Mouse (Mus musculus) heart, embryonic 12.5 days (tissue): ENCODE results near the gene Eln. TPM values are rescaled to one million over a fixed set of nuclear protein-coding genes. Genes with fewer than 3 reads are reported as not detected.

Source experiments
- ATAC-seq: fragments of 200-750 bp; cut with Nextera tagmentation; 2 replicates; pipeline ENCODE4 v1.8.0; 2017; ENCODE audit warnings: moderate TSS enrichment, moderate library complexity; ENCODE audit not compliant: insufficient number of reproducible peaks, low FRiP score
- H3K27ac ChIP-seq: fragments of 300-500 bp; sonication (generic); 2 replicates; pipeline ENCODE4 v1.5.1; 2016; ENCODE audit warnings: mild to moderate bottlenecking, moderate library complexity; ENCODE audit not compliant: poor library complexity, severe bottlenecking
- H3K27me3 ChIP-seq: fragments of 300-500 bp; sonication (generic); replicated peaks from 2 replicates; pipeline ENCODE4 v1.6.1; 2016; ENCODE audit warnings: mild to moderate bottlenecking, moderate library complexity
- H3K36me3 ChIP-seq: fragments of 300-500 bp; sonication (generic); 2 replicates; pipeline ENCODE4 v1.6.1; 2016; ENCODE audit warnings: mild to moderate bottlenecking, moderate library complexity
- H3K4me1 ChIP-seq: fragments of 300-500 bp; sonication (generic); replicated peaks from 2 replicates; pipeline ENCODE4 v1.6.1; 2016; ENCODE audit warnings: mild to moderate bottlenecking
- H3K4me2 ChIP-seq: fragments of 300-500 bp; sonication (generic); 2 replicates; pipeline ENCODE4 v1.6.1; 2016; ENCODE audit warnings: mild to moderate bottlenecking, moderate library complexity
- H3K4me3 ChIP-seq: fragments of 300-500 bp; sonication (generic); 2 replicates; pipeline ENCODE4 v1.5.1; 2016; ENCODE audit warnings: mild to moderate bottlenecking
- H3K9ac ChIP-seq: fragments of 300-500 bp; sonication (generic); 2 replicates; pipeline ENCODE4 v1.6.1; 2016; ENCODE audit warnings: mild to moderate bottlenecking, moderate library complexity
- H3K9me3 ChIP-seq: fragments of 300-500 bp; sonication (generic); replicated peaks from 2 replicates; pipeline ENCODE4 v1.6.1; 2016; ENCODE audit warnings: mild to moderate bottlenecking, moderate library complexity
- WGBS: fragments of 180-500 bp; shearing (Covaris S2); methylation state at CpG from one replicate; pipeline ENCODE4 v1.1.7; 2016; 5-methylcytosine and 5-hydroxymethylcytosine counted together
- polyA plus RNA-seq: library from polyadenylated mRNA; unstranded; fragments of >200 nt; fragmentation: Nextera tagmentation; extraction: Ambion mirVana; gene quantifications from 2 replicates; pipeline ENCODE4 v1.2.1, GENCODE M21; 2016

Eln gene
- polyA plus RNA-seq, 1 experiment from 2014 or later = 147 TPM

DNA sequence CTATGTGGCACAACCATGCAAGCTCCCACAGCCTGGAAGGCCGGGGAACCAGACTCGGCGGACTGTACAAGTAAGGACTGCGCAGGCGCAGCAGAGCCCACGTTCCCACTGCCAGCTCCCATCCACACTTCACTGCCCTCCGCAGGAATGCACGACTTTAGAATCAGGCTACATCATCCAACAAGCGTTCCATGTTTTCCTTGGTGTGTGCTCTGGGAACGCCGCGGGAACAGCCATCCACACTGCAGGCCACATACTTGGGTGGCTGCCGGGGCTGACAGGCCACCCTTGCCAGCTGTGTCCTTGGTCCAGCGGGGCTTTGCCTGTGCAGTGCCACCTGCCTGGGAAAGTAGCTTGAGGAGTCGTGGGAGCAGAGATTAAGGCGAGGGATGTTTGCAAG is 18.3 kb upstream of the Eln start:
- H3K36me3 ChIP-seq = no peaks in the 10 kb centered on the region
- peaks cover 11% of the 10 kb centered on the region for H3K4me1 ChIP-seq
- WGBS = 78% methylated on average over 16 of the region's 16 CpGs
- no peaks in the 10 kb centered on the region for H3K9me3 ChIP-seq
- H3K27me3 ChIP-seq = no peaks in the 10 kb centered on the region
- no peak overlapping the region for H3K4me3 ChIP-seq
- no peak overlapping the region for H3K4me2 ChIP-seq
- no peak for ATAC-seq
- no peak overlapping the region for H3K27ac ChIP-seq
- no peak overlapping the region for H3K9ac ChIP-seq

DNA sequence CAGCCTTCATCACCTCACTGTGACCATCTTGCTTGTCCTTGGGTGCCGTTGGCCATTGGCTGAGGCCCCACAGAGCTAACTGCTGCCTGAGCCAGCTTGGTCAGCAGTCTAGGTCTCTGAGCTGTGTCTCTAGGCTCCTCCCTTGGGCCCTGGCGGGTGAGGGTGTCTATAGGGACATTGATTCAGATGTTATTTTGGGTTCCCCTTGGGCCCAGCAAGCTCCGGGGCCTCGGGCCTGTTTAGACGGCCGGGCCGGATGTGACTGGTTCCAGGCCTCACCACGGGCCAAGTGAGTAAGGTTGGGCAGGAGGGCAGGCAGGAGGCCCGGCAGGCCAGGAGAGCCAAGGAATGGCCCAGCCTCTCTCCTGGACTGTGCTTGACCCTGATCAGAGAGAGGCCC is 16.2 kb upstream of the Eln start:
- Histone ChIP-seq H3K4me3 (no peak overlapping the region), H3K36me3 (no peaks in the 10 kb centered on the region), H3K9me3 (no peaks in the 10 kb centered on the region), H3K4me2 (no peak overlapping the region), H3K4me1 (peaks cover 3% of the 10 kb centered on the region; the same call in 1 of the 2 replicates), H3K27ac (no peak overlapping the region), H3K27me3 (peaks cover 11% of the 10 kb centered on the region), H3K9ac (no peak overlapping the region)
- ATAC-seq = no peak
- 65% methylated on average over 9 of the region's 9 CpGs for WGBS

DNA sequence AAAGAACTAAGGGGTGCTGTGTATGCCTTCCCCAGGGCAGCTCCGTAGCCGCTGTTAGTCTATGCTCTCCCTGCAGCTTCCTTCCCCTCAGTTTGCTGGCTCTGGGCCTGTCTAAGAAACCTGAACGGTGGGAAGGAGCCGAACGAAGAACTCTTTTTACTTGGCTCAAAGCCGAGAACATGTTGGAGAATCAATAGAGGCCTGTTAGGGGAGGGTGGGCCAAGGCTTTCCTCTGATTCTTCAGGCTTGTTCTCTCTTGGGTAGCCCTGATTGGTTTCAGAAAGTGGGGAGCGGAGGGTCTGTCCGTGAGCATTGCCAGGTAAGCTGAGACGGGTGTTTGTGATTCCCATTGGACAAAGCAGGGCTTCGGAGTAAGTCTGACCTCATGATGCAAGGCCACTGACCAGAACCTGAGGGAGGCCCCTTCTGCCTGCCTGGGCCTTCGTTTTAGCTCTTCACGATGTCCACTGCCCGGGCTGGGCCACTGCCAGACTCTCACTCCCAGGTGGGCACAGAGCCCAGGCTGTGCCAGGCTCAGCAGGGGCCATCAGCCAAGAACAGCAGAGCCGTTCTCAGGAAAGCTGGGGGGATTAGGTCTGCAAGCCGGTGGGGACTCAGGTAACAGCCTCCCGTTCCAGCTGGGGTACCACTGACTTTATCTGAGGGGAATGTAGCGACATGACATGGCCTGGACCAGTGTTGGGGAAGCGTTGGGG is 14.4 kb upstream of the Eln start:
- no peak for ATAC-seq
- Histone ChIP-seq H3K36me3 (no peaks in the 10 kb centered on the region), H3K27ac (no peak overlapping the region), H3K27me3 (peaks cover 23% of the 10 kb centered on the region), H3K4me3 (no peak overlapping the region), H3K4me1 (peaks cover 3% of the 10 kb centered on the region; the same call in 1 of the 2 replicates), H3K4me2 (no peak overlapping the region), H3K9me3 (no peaks in the 10 kb centered on the region), H3K9ac (no peak overlapping the region)
- WGBS = 68% methylated on average over 18 of the region's 18 CpGs

DNA sequence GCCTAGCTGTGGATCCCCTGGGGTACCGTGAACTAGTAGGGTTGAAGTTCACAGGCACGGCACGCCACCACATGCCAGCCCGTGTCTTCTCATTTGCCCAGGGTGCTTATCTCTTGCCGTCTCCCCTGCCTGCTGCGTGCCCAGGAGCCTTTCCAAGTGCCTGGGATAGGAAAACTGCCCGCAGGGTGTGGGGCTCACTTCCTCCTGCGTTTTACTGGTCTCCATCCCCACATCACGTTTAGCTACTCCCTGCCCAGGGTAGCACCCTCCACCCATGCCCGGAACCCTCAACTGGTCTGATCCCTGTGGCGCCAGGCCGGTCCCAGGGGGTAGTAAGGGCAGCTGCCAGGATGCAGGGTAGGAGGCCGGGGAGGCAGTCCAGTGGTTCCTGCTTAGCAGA is 8.9 kb upstream of the Eln start:
- ATAC-seq = no peak
- Histone ChIP-seq H3K9me3 (no peaks in the 10 kb centered on the region), H3K4me1 (peaks cover 10% of the 10 kb centered on the region; the same call in 1 of the 2 replicates), H3K9ac (no peak overlapping the region), H3K4me2 (no peak overlapping the region), H3K27me3 (peaks cover 33% of the 10 kb centered on the region), H3K27ac (no peak overlapping the region), H3K36me3 (no peaks in the 10 kb centered on the region), H3K4me3 (no peak overlapping the region)
- 13% methylated on average over 13 of the region's 13 CpGs for WGBS

DNA sequence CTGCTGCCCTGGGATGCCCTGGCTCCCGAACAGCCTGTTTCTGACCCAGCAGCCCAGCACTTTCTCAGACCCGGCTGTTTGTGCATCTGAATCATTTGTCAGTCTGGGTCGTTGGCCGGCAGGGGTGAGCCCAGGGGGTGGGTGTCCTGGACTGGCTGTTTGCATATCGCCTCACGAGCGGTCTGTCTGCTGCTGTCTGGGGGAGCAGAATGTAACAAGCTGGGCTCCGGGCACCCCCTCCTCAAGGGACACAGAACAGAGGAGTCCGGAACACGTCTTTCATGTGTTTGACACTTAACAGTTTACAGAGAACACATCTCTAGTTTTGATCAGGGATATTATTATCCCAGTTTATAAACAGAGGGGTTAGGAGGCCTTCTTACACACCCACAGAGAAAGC is 7.0 kb upstream of the Eln start:
- H3K36me3 ChIP-seq = no peaks in the 10 kb centered on the region
- H3K4me1 ChIP-seq = peaks cover 10% of the 10 kb centered on the region; the same call in 1 of the 2 replicates
- H3K4me2 ChIP-seq = no peak overlapping the region
- peaks cover 29% of the 10 kb centered on the region for H3K27me3 ChIP-seq
- H3K27ac ChIP-seq = no peak overlapping the region
- 45% methylated on average over 10 of the region's 10 CpGs for WGBS
- ATAC-seq = no peak
- no peaks in the 10 kb centered on the region for H3K9me3 ChIP-seq
- H3K9ac ChIP-seq = no peak overlapping the region
- H3K4me3 ChIP-seq = no peak overlapping the region

DNA sequence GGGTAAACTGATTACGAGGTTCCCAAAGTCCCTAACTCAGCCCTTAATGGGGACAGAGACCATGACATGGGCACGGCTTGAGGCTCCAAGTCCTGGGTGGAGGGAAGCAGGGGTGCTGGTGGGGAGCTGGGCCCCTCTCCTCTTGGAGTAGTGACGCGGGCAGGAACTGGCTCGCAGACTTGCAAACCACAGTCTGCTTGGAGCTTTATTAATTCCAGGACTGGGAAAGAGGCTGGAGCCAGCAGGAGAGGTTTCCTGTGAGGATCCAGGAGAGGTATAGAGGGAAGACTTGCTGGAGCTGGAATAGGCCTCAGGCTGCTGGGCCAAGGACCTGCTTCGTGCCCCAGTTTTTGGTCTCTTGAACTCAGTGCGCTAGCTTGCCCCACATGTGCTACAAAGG is 3.3 kb upstream of the Eln start:
- Histone ChIP-seq H3K27ac (no peak overlapping the region), H3K4me3 (no peak overlapping the region), H3K9ac (no peak overlapping the region), H3K4me2 (no peak overlapping the region), H3K27me3 (peaks cover 17% of the 10 kb centered on the region), H3K4me1 (peaks cover 15% of the 10 kb centered on the region), H3K9me3 (no peaks in the 10 kb centered on the region), H3K36me3 (no peaks in the 10 kb centered on the region)
- ATAC-seq = no peak
- 84% methylated on average over 7 of the region's 7 CpGs for WGBS

DNA sequence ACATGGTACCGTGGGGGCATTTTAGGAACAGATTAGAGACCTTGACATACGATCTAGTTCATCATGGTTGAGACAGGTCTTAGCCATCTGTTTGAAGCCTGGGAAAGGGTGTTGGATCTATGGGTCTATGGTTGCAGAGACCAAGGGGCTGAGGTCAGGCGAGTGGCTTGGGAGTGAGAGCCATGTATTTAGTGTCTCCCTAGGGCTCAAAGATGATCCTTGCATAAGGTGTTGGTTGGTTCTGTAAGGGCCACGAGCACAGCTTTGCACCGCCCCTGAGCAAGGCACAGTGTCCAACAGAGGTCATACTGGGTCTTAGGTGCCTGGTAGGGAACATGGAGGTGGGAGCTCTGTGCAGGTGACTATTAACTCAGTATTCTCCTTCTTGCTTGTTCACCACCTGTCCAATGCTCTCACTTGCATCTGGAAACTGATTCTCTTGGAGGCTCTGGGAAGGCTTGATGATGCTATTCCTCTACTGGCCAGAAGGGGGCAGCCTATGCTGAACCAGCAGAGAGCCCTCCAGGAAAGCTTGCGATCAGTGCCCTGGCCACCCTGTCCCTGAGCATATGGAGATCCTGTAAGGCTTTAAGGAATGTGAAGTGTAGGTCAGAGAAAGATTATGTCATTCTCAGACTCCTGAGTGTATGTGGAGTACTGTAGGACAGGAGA is 960 bp upstream of the Eln start:
- peaks cover 21% of the 10 kb centered on the region for H3K27me3 ChIP-seq
- 49% methylated on average over 6 of the region's 6 CpGs for WGBS

DNA sequence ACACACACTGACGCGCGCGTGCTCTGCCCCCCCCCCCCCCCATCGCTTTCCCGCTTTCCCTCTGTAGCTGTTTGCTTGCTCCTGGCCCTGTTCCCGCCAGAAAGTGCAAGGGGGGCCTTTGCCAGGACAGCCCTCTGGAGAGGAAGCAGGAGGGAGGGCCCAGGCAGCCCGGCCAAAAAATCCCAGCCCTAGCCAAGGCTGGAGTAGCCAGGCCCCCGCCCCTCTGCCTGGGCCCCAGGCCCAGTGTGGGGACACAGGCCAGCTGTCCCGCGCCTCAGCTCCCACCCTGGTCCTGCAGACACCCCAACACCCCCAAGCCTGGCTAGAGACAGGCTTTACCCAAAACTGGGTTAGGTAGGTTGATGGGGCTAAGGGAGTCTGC is 380 bp upstream of the Eln start:
- Histone ChIP-seq H3K27ac (peak overlapping the region; percentile 74), H3K4me3 (peak overlapping the region; percentile 46), H3K9ac (peak overlapping the region; percentile 60), H3K9me3 (no peaks in the 10 kb centered on the region), H3K4me1 (peaks cover 20% of the 10 kb centered on the region), H3K4me2 (peak overlapping the region; percentile 70), H3K27me3 (peaks cover 27% of the 10 kb centered on the region), H3K36me3 (no peaks in the 10 kb centered on the region)
- ATAC-seq = peak; percentile 71
- 3% methylated on average over 5 of the region's 11 CpGs for WGBS

More for the DNA sequence above, 960 bp upstream of the Eln start:
- ATAC-seq = peak; percentile 41
- Histone ChIP-seq H3K4me3 (no peak overlapping the region), H3K9ac (peak overlapping the region; percentile 60; the same call in 1 of the 2 replicates), H3K4me1 (peaks cover 15% of the 10 kb centered on the region), H3K9me3 (no peaks in the 10 kb centered on the region), H3K4me2 (peak overlapping the region; percentile 70), H3K27ac (peak overlapping the region; percentile 74), H3K36me3 (no peaks in the 10 kb centered on the region)

DNA sequence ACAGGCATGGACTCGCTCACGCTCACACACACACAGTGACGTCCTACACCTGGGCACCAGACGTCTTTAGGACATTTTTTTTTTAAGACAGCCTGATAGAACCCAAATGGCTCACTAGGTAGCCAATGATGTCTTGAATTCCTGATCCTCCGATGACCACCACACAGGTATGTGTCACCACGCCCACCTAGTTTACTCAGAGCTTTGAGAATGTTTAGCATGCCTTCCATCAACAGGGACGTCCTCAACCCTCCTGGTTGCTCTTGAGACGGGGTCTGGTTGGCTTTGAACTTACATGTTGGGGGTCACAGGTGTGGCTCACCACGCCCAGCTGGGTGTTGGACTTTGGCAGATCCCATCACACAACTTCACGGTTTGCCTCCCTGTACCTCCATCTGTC is 922 bp downstream of the Eln start:
- peak overlapping the region; percentile 60; the same call in 1 of the 2 replicates for H3K9ac ChIP-seq
- H3K27me3 ChIP-seq = peaks cover 35% of the 10 kb centered on the region
- no peak overlapping the region for H3K27ac ChIP-seq
- WGBS = 66% methylated on average over 10 of the region's 10 CpGs
- H3K4me2 ChIP-seq = peak overlapping the region; percentile 70
- no peaks in the 10 kb centered on the region for H3K9me3 ChIP-seq
- peak overlapping the region; percentile 46 for H3K4me3 ChIP-seq
- H3K36me3 ChIP-seq = no peaks in the 10 kb centered on the region
- peaks cover 32% of the 10 kb centered on the region for H3K4me1 ChIP-seq
- no peak for ATAC-seq

DNA sequence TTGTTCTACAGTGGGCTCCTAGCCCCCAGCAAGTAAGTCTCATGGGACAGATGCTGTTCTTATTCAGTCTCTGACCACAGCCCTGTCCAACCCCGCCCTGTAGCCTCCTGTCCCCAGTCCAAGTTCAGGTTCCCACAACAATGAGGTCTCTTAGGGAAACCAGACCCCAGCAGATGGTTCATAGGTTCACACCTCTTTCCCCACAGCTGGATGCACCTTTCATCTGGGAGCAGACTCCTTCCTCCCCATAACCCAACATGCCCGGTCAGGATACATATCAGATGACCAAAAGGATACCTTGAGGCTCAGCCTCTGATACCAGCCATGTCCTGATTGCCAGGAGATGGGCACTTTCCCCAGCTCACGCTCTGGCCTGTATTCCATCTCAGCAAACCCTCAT is 1.3 kb downstream of the Eln start:
- H3K4me3 ChIP-seq = peak overlapping the region; percentile 46
- no peak for ATAC-seq
- WGBS = 73% methylated on average over 3 of the region's 3 CpGs
- H3K4me2 ChIP-seq = peak overlapping the region; percentile 70
- H3K9ac ChIP-seq = no peak overlapping the region; the same call in 1 of the 2 replicates
- no peaks in the 10 kb centered on the region for H3K9me3 ChIP-seq
- H3K27me3 ChIP-seq = peaks cover 35% of the 10 kb centered on the region
- no peaks in the 10 kb centered on the region for H3K36me3 ChIP-seq
- peaks cover 36% of the 10 kb centered on the region for H3K4me1 ChIP-seq
- H3K27ac ChIP-seq = no peak overlapping the region

DNA sequence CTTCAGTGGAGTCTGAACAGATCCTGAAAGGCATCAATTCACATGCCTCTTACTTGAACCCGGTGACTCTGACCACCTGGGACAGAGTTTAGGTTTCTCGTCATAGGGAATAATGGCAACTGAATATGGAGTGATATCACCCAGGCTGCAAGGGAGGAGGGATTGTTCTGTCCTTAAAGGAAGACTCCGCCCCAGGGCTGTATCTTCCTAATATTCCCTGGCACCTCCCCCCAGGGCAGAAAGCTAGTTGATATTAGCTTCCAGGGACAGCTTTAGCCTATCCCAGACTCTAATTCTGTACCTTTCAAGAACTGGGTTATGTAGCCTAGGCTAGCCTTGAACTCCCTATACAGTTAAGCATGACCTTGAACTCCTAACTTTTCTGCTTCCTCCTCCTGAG is 2.1 kb downstream of the Eln start:
- H3K36me3 ChIP-seq = no peaks in the 10 kb centered on the region
- 80% methylated on average over 3 of the region's 3 CpGs for WGBS
- H3K4me3 ChIP-seq = 0 out of 2 replicates have a peak overlapping the region, but pooled peaks have one; percentile 46
- peaks cover 41% of the 10 kb centered on the region for H3K4me1 ChIP-seq
- no peak overlapping the region for H3K27ac ChIP-seq
- H3K27me3 ChIP-seq = peaks cover 35% of the 10 kb centered on the region
- H3K4me2 ChIP-seq = 0 out of 2 replicates have a peak overlapping the region, but pooled peaks have one; percentile 3
- H3K9ac ChIP-seq = no peak overlapping the region
- ATAC-seq = no peak
- no peaks in the 10 kb centered on the region for H3K9me3 ChIP-seq
